Mouse (Mus musculus) right cerebral cortex, adult 2 months (tissue): ENCODE data around the gene Ankrd36.

Experiments
- DNase-seq, 2 experiments: peaks; one replicate each; pipeline ENCODE4 v3.0.0; 2021 to 2022; ENCODE audit warnings: low spot score in 2 of 2

Ankrd36 gene

DNA sequence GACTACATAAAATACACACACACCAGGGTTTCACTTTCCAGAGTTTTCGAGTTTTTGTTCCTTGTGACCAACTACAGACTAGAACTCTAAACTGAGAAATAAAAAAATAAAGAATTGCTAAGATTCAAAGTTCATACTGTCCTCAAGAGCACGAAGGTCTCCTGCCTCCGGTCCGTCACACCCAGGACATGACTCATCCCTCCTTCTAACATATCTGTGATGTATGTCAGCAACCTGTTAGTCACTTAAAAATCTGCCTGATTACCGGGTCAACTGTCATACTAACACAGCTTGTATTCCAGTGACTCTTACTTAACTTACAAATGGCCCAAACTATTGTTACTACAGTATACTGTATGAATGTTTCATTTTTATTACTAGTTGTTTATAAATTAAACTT is 167.7 kb downstream of the Ankrd36 start:
- no peak for DNase-seq
